Mouse (Mus musculus) hindbrain, embryonic 12.5 days (tissue): Measurements from ENCODE around the gene Celsr3. TPM values are rescaled to one million over a fixed set of nuclear protein-coding genes. Genes with fewer than 3 reads are reported as not detected.
A peak's percentile ranks its signal among the peaks of the same experiment; 100 is the strongest.

ENCODE experiments used
- ATAC-seq: fragments of 200-750 bp; cut with Nextera tagmentation; 2 replicates; pipeline ENCODE4 v1.8.0; 2017; ENCODE audit warnings: moderate TSS enrichment; ENCODE audit not compliant: low FRiP score
- H3K27ac ChIP-seq: fragments of 300-500 bp; sonication (generic); 2 replicates; pipeline ENCODE4 v1.5.1; 2016; ENCODE audit warnings: mild to moderate bottlenecking
- H3K27me3 ChIP-seq: fragments of 300-500 bp; sonication (generic); 2 replicates; pipeline ENCODE4 v1.6.1; 2016; ENCODE audit warnings: mild to moderate bottlenecking
- H3K36me3 ChIP-seq: fragments of 300-500 bp; sonication (generic); 2 replicates; pipeline ENCODE4 v1.6.1; 2016; ENCODE audit warnings: mild to moderate bottlenecking
- H3K4me1 ChIP-seq: fragments of 300-500 bp; sonication (generic); 2 replicates; pipeline ENCODE4 v1.6.1; 2016
- H3K4me2 ChIP-seq: fragments of 300-500 bp; sonication (generic); replicated peaks from 2 replicates; pipeline ENCODE4 v1.6.1; 2016; ENCODE audit warnings: mild to moderate bottlenecking
- H3K4me3 ChIP-seq: fragments of 300-500 bp; sonication (generic); 2 replicates; pipeline ENCODE4 v1.5.1; 2016; ENCODE audit warnings: mild to moderate bottlenecking
- H3K9ac ChIP-seq: fragments of 300-500 bp; sonication (generic); 2 replicates; pipeline ENCODE4 v1.6.1; 2016; ENCODE audit warnings: mild to moderate bottlenecking, moderate library complexity
- H3K9me3 ChIP-seq: fragments of 300-500 bp; sonication (generic); replicated peaks from 2 replicates; pipeline ENCODE4 v1.6.1; 2016; ENCODE audit warnings: mild to moderate bottlenecking
- WGBS: fragments of 180-500 bp; shearing (Covaris S2); methylation state at CpG from one replicate; pipeline ENCODE4 v1.1.7; 2016; 5-methylcytosine and 5-hydroxymethylcytosine counted together
- polyA plus RNA-seq: library from polyadenylated mRNA; unstranded; fragments of >200 nt; fragmentation: Nextera tagmentation; extraction: Ambion mirVana; gene quantifications from 2 replicates; pipeline ENCODE4 v1.2.1, GENCODE M21; 2016

Gene Celsr3
- 11.9 TPM in 2 replicates for polyA plus RNA-seq

DNA sequence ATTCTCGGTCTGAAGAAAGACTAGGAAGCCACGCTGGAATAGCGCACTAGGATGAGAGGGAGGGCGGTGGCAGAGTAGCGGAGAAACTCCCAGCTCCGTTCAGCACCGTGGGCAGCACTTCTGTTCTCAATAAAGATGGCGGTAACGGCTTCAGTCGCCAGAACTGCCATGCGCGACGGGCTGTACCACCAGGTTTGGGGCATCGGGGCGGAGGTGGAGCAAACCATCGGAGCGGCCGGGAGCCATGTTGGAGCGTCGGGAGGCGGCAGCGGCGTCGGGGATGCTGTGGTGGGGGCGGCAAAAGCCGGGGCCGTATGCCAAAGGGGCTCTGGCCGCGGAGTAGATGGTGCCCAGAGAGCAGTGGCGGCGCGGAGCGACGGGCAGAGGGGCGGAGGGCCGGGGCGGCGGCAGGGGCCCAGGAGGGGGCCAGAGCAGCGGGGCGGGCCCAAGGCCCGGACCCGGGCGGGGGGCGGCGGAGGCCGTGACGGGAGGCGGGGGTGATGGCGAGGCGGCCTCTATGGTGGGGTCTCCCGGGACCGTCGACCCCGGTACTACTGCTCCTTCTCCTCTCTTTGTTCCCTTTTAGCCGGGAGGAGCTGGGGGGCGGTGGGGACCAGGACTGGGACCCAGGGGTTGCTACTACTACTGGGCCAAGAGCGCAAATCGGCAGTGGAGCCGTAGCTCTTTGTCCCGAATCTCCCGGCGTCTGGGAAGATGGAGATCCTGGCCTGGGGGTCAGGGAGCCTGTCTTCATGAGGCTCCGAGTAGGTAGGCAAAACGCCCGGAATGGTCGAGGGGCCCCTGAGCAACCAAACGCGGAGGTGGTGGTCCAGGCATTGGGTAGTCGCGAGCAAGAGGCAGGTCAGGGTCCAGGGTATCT is at the start of gene Celsr3:
TSS of gene Celsr3 (plus strand) at position 501 of the 880 bp plus-strand sequence.
- Histone ChIP-seq H3K27me3 (peaks cover 80% of the 10 kb centered on the region), H3K4me3 (peak within 1 kb of the TSS; percentile 79), H3K36me3 (peaks cover 31% of the 10 kb centered on the region), H3K9ac (peak within 1 kb of the TSS; percentile 91), H3K4me1 (peaks cover 40% of the 10 kb centered on the region), H3K27ac (peak within 1 kb of the TSS; percentile 89), H3K4me2 (peak within 1 kb of the TSS; percentile 89), H3K9me3 (no peaks in the 10 kb centered on the region)
- under 1% methylated on average over 59 of the region's 70 CpGs for WGBS
- peak; percentile 62 for ATAC-seq

GRCm38 (mm10) chr9:108776614-108777013 is 49.5 kb upstream of the Celsr3 start:
- Histone ChIP-seq H3K27me3 (no peaks in the 10 kb centered on the region), H3K9me3 (no peaks in the 10 kb centered on the region), H3K9ac (no peak overlapping the region), H3K4me2 (no peak overlapping the region), H3K36me3 (no peaks in the 10 kb centered on the region), H3K4me1 (no peaks in the 10 kb centered on the region), H3K27ac (no peak overlapping the region), H3K4me3 (no peak overlapping the region)
- no peak for ATAC-seq
- WGBS, result 89% methylated on average over 4 of the region's 4 CpGs

DNA sequence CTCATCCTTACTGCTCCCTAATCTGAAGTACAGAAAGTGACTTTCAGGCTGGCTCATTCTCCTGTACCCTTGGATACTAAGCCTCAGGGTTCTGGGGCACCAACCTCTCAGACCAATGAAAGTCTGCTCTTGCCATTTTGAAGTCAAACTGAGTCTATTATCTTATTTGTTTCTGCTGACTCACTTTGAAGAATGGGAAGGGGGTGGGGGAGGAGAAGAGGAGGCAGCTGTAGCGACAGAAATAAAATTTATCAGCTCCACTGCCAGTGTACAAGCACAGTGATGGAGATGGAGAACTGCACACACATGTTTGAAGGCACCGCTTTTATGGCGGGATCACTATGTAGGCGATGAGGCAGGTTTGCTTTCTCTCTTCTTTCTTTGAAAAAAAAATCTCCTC is 48.8 kb upstream of the Celsr3 start:
- H3K4me1 ChIP-seq, result 0 out of 2 replicates have a peak, but pooled peaks cover 4% of the 10 kb centered on the region
- no peaks in the 10 kb centered on the region for H3K9me3 ChIP-seq
- H3K9ac ChIP-seq, result no peak overlapping the region
- no peaks in the 10 kb centered on the region for H3K27me3 ChIP-seq
- H3K36me3 ChIP-seq, result no peaks in the 10 kb centered on the region
- no peak overlapping the region for H3K4me3 ChIP-seq
- H3K27ac ChIP-seq, result no peak overlapping the region
- no peak overlapping the region for H3K4me2 ChIP-seq
- WGBS, result 81% methylated on average over 4 of the region's 4 CpGs
- ATAC-seq, result no peak

DNA sequence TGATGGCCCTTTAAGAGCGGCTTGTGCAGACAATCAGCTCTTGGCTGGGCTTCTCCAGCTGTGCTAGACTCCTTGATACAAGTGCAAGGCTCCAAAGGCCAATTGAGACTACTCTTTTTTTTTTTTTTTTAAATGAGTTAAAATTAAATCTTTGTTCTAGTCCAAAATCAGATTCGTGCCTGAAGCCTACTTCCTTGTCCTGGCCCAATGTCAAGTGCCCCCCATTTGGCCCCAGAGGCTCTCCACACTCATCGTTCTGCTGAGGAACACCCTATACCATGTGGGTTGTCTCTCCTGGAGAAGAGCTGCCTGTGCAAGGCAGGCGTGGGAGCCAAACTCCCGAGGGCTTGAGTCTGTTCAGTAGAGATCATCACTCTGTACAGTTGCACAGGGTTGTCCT is 45.2 kb upstream of the Celsr3 start:
- H3K36me3 ChIP-seq, result no peaks in the 10 kb centered on the region

DNA sequence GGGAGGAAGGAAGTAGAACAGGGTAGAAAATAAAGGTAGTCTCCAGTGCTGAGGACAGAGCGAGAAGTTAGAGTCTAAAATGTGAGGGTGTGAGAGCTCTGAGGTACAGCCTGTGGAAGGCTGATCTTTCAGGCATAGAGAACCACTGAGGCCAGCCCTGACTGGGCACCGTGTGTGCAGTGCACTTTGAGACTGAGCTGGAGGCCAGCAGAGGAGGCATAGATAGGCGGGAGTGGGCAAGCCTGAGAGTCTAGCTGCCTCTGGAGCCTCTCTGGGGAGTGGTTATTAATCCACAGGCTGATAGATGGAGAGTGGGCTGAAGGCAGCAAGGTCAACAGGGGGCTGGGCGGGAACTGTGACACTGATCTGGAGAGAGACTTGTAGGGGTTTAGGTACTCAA is 44.2 kb upstream of the Celsr3 start:
- Histone ChIP-seq H3K36me3 (no peaks in the 10 kb centered on the region), H3K9me3 (no peaks in the 10 kb centered on the region), H3K9ac (no peak overlapping the region), H3K27ac (no peak overlapping the region), H3K4me2 (no peak overlapping the region), H3K27me3 (no peaks in the 10 kb centered on the region), H3K4me1 (peaks cover 30% of the 10 kb centered on the region), H3K4me3 (no peak overlapping the region)
- no peak for ATAC-seq
- 51% methylated on average over 4 of the region's 4 CpGs for WGBS

More for the DNA sequence above, 45.2 kb upstream of the Celsr3 start:
- Histone ChIP-seq H3K9ac (no peak overlapping the region), H3K4me1 (peaks cover 21% of the 10 kb centered on the region), H3K9me3 (no peaks in the 10 kb centered on the region), H3K27ac (no peak overlapping the region), H3K4me2 (no peak overlapping the region), H3K27me3 (no peaks in the 10 kb centered on the region), H3K4me3 (no peak overlapping the region)
- ATAC-seq, result no peak
- 68% methylated on average over 5 of the region's 5 CpGs for WGBS

- peak overlapping the region; percentile 77 for H3K4me2 ChIP-seq
- no peaks in the 10 kb centered on the region for H3K27me3 ChIP-seq
- 12% methylated on average over 9 of the region's 9 CpGs for WGBS
- peak overlapping the region; percentile 98 for H3K27ac ChIP-seq
- peak overlapping the region; percentile 87 for H3K4me3 ChIP-seq
- H3K36me3 ChIP-seq, result no peaks in the 10 kb centered on the region
- peaks cover 40% of the 10 kb centered on the region for H3K4me1 ChIP-seq
- no peaks in the 10 kb centered on the region for H3K9me3 ChIP-seq
- ATAC-seq, result peak; percentile 18; the same call in 1 of the 2 replicates
- peak overlapping the region; percentile 95 for H3K9ac ChIP-seq
These were observed 43.1 kb upstream of the Celsr3 start for GRCm38 (mm10) chr9:108782836-108783547.

DNA sequence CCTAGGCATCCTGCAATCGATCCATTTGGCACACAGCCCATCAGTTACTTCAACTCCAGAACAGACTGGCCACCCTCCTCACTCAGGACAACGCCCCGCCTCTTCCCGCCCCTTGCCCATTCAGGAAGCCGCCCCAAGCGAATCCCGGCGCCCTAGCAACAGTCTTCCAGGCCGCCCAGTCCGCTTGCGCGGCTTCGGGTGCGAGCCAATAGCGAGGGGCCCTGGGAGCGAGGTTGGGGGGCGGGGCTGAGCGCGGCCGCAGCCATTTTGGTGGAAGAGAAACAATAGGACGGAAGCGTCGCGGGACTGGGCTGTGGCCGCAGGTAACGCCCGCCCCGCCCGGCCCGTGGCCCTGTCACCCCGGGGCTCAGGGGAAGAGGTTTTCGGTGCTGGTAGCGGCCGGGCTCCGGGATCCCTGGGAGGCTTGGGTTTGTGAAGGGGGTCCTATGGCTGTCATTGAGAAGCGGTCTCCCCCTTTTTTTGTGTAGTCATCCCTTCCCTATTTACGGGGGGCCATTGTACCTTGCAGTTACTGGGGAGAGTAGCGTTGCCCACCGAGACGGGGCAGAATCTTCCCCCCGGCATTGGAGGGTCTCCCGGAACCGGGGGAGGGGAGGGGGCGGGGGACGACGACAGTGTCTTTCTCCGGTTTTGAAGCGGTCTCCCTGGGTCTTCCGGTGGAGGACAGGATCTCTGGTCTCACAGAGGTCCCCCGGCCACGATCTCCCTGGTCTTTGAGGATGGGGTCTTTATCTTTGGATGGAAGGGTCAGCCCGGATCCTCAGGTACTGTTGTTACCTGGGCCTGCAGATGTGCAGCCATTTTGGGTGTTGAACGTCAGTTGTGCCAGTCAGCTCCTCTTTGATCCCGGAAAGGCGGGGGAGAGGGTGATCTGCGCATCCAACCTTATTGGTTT is 42.3 kb upstream of the Celsr3 start, which contains the start of gene Ip6k2:
TSS of gene Ip6k2 (plus strand) at position 249 of the 916 bp plus-strand sequence.
- WGBS, result under 1% methylated on average over 56 of the region's 56 CpGs
- Histone ChIP-seq H3K27ac (peak within 1 kb of the TSS; percentile 98), H3K9ac (peak within 1 kb of the TSS; percentile 95), H3K27me3 (no peaks in the 10 kb centered on the region), H3K4me1 (peaks cover 48% of the 10 kb centered on the region), H3K9me3 (no peaks in the 10 kb centered on the region), H3K4me3 (peak within 1 kb of the TSS; percentile 87), H3K36me3 (no peaks in the 10 kb centered on the region; the same call in 1 of the 2 replicates), H3K4me2 (peak within 1 kb of the TSS; percentile 77)
- peak; percentile 98 for ATAC-seq

GRCm38 (mm10) chr9:108785416-108785815 is 40.7 kb upstream of the Celsr3 start:
- H3K4me1 ChIP-seq, result peaks cover 64% of the 10 kb centered on the region
- no peaks in the 10 kb centered on the region for H3K9me3 ChIP-seq
- H3K36me3 ChIP-seq, result no peaks in the 10 kb centered on the region; the same call in 1 of the 2 replicates
- H3K27ac ChIP-seq, result peak overlapping the region; percentile 98
- H3K4me2 ChIP-seq, result peak overlapping the region; percentile 77
- H3K4me3 ChIP-seq, result peak overlapping the region; percentile 87
- H3K27me3 ChIP-seq, result no peaks in the 10 kb centered on the region
- no peak for ATAC-seq
- peak overlapping the region; percentile 95 for H3K9ac ChIP-seq

GRCm38 (mm10) chr9:108786494-108786893 is 39.6 kb upstream of the Celsr3 start:
- WGBS, result 96% methylated on average over 1 of the region's 1 CpGs
- H3K4me3 ChIP-seq, result peak overlapping the region; percentile 87
- no peaks in the 10 kb centered on the region for H3K9me3 ChIP-seq
- no peaks in the 10 kb centered on the region for H3K27me3 ChIP-seq
- no peak for ATAC-seq
- H3K36me3 ChIP-seq, result no peaks in the 10 kb centered on the region; the same call in 1 of the 2 replicates
- no peak overlapping the region for H3K27ac ChIP-seq
- peaks cover 73% of the 10 kb centered on the region for H3K4me1 ChIP-seq
- H3K4me2 ChIP-seq, result peak overlapping the region; percentile 77
- H3K9ac ChIP-seq, result no peak overlapping the region

DNA sequence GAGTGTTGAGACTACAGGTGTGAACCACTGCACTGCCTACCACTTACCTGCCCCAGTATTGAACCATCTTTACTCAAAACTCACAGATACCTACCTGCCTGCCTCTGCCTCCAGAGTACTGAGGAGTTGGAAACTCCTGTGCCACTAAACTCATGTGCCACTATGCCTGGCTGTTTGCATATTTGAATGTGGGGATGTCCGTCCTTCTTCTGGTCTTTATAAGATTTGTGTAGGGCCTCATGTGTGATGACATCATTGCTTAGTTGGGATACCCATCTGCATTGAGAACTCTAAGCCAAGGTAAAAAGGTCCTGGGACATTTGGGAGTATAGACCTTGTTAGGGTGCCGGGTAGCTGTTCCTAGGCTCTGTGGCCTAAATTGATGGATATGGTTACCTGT is 39.0 kb upstream of the Celsr3 start:
- H3K4me3 ChIP-seq, result no peak overlapping the region
- peaks cover 76% of the 10 kb centered on the region for H3K4me1 ChIP-seq
- peak overlapping the region; percentile 25 for H3K4me2 ChIP-seq
- H3K27ac ChIP-seq, result no peak overlapping the region
- 97% methylated on average over 2 of the region's 2 CpGs for WGBS
- H3K9me3 ChIP-seq, result no peaks in the 10 kb centered on the region
- H3K36me3 ChIP-seq, result no peaks in the 10 kb centered on the region; the same call in 1 of the 2 replicates
- no peaks in the 10 kb centered on the region for H3K27me3 ChIP-seq
- no peak overlapping the region for H3K9ac ChIP-seq
- no peak for ATAC-seq

DNA sequence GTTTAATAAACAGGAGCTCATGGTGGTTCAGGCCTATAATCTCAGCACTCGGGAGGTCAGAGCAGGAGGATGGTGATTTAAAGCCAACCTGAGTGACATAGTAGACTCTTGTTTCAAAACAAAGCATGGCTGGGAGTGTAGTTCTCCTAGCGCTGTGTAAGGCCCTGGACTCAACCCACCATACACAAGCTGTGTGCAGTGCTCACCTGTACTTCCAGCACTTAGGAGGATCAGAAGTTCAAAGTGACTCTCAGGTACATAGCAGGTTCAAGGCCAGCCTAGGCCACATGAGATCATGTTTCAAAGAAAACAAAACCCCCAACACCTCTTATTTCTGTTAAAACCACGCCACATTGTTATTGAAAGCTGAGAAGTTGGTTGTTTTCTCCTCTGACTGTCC is 37.4 kb upstream of the Celsr3 start:
- 0 out of 2 replicates have a peak overlapping the region, but pooled peaks have one; percentile 25 for H3K4me2 ChIP-seq
- H3K27me3 ChIP-seq, result no peaks in the 10 kb centered on the region
- H3K9me3 ChIP-seq, result no peaks in the 10 kb centered on the region
- no peak overlapping the region for H3K4me3 ChIP-seq
- H3K9ac ChIP-seq, result no peak overlapping the region
- WGBS, result 84% methylated on average over 3 of the region's 3 CpGs
- ATAC-seq, result no peak
- no peak overlapping the region for H3K27ac ChIP-seq
- H3K4me1 ChIP-seq, result peaks cover 83% of the 10 kb centered on the region
- no peaks in the 10 kb centered on the region; the same call in 1 of the 2 replicates for H3K36me3 ChIP-seq
